Comparison of ENCODE assay signal across 28 mouse cellular contexts in the genomic region with DNA sequence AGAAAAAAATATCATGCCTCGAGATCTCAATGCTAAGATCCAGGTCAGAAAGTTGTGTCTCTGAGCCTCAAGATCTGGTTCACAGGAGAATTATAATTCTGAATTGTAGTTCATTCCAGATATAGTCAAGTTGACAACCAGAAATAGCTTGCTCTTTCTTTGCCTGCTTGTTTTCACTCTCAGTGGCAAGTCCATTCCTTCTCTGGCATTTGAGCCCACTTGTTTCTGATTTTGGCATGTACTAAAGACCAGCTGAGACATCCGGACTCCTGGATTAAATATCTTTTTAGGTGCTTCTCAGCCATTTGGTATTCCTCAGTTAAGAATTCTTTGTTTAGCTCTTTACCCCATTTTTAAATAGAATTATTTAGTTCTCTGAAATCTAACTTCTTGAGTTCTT.
"Had no signal": no experiment of that assay in that cellular context is flagged by ENCODE, and none has a peak within 500 bp of the region (broad histone marks: within the 10 kb centered on the region; RNA-seq: fewer than 3 reads in every experiment).

No protein-coding gene starts in this region.

- H3K4me2 ChIP-seq: embryonic facial prominence, embryonic 12.5 days; embryonic facial prominence, embryonic 13.5 days; embryonic facial prominence, embryonic 15.5 days; forebrain, embryonic 12.5 days; forebrain, embryonic 13.5 days; forebrain, embryonic 15.5 days had no signal

- H3K9ac ChIP-seq: embryonic facial prominence, embryonic 12.5 days; embryonic facial prominence, embryonic 13.5 days; embryonic facial prominence, embryonic 15.5 days; forebrain, embryonic 12.5 days; forebrain, embryonic 13.5 days; forebrain, embryonic 15.5 days; forebrain, postnatal 0 days had no signal

- H3K27ac ChIP-seq: embryonic facial prominence, embryonic 10.5 days; embryonic facial prominence, embryonic 12.5 days; embryonic facial prominence, embryonic 13.5 days; embryonic facial prominence, embryonic 15.5 days; forebrain, embryonic 10.5 days; forebrain, embryonic 12.5 days; forebrain, embryonic 13.5 days; forebrain, embryonic 15.5 days; gastrocnemius, adult 2 months; heart, adult 2 months had no signal

- H3K36me3 ChIP-seq: embryonic facial prominence, embryonic 10.5 days; embryonic facial prominence, embryonic 12.5 days; embryonic facial prominence, embryonic 13.5 days; embryonic facial prominence, embryonic 15.5 days; forebrain, embryonic 10.5 days; forebrain, embryonic 12.5 days; forebrain, embryonic 15.5 days had no signal

- H3K27me3 ChIP-seq: embryonic facial prominence, embryonic 12.5 days; embryonic facial prominence, embryonic 13.5 days; embryonic facial prominence, embryonic 15.5 days; forebrain, embryonic 12.5 days; forebrain, embryonic 13.5 days; forebrain, embryonic 15.5 days had no signal

- ATAC-seq: forebrain, embryonic 13.5 days; forebrain, embryonic 14.5 days; forebrain, embryonic 15.5 days; forebrain, embryonic 16.5 days; forebrain, postnatal 0 days had no signal

- H3K4me3 ChIP-seq: embryonic facial prominence, embryonic 10.5 days; embryonic facial prominence, embryonic 12.5 days; embryonic facial prominence, embryonic 13.5 days; embryonic facial prominence, embryonic 15.5 days; erythroblast, embryonic 14.5 days; forebrain, embryonic 10.5 days; forebrain, embryonic 12.5 days; forebrain, embryonic 13.5 days; forebrain, embryonic 15.5 days; gastrocnemius, adult 2 months; heart, adult 2 months had no signal

- DNase-seq: cerebellum, adult 8-10 months; cerebellum, adult 9-10 months; cerebellum, adult 9-11 months; cerebellum, postnatal 10 days; cerebellum, postnatal 14 days; cerebellum, postnatal 25 days; cerebellum, postnatal 36 days; embryo, embryonic 11 days; forebrain, postnatal 0 days; gastrocnemius, adult 2 months; gastrocnemius, postnatal 10 days; gastrocnemius, postnatal 14 days; gastrocnemius, postnatal 25 days; gastrocnemius, postnatal 36 days; heart, adult 11 months; heart, adult 18-20 months; heart, adult 2 months had no signal

- H3K4me1 ChIP-seq: embryonic facial prominence, embryonic 10.5 days; embryonic facial prominence, embryonic 12.5 days; embryonic facial prominence, embryonic 13.5 days; embryonic facial prominence, embryonic 15.5 days; forebrain, embryonic 10.5 days; forebrain, embryonic 12.5 days; forebrain, embryonic 13.5 days; forebrain, embryonic 15.5 days had no signal

- H3K9me3 ChIP-seq: embryonic facial prominence, embryonic 10.5 days; embryonic facial prominence, embryonic 12.5 days; embryonic facial prominence, embryonic 13.5 days; embryonic facial prominence, embryonic 15.5 days; forebrain, embryonic 10.5 days; forebrain, embryonic 12.5 days; forebrain, embryonic 13.5 days; forebrain, embryonic 15.5 days had no signal
